In the genomic region with DNA sequence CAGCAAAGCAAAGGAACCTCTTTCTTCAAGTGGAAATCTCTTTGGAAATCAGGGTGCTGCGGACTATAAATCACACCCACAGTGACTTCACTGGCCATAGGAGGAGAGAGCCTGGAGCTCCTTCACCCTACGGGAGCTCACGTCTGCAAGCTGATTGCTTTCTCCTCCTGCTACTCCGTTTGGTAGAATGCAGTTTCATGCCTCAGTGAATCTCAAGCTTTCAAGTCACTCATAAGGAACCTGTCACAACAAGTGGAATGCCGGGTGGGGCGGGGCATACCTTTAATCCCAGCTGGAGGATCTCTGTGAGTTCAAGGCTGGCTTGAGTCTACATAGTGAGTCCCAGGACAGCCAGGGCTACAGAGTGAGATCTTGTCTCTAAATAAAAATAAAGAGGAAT, we compare ENCODE assay signal across 23 mouse cellular contexts. TPM values are rescaled to one million over a fixed set of nuclear protein-coding genes. Genes with fewer than 3 reads are reported as not detected.
DNase-seq lines count a peak whose midpoint lies in the region; ATAC-seq and TF ChIP-seq lines count a peak whose summit lies in the region.
"Had no signal": no experiment of that assay in that cellular context is flagged by ENCODE, and none has a peak within 500 bp of the region (broad histone marks: within the 10 kb centered on the region; RNA-seq: fewer than 3 reads in every experiment).

No protein-coding gene starts in this region.

- H3K9ac ChIP-seq in kidney, embryonic 16.5 days (replicated peaks; ENCODE audit: low read length) = no peak overlapping the region
- no peak overlapping the region for H3K9ac ChIP-seq in liver, postnatal 0 days (replicated peaks)
- H3K9ac ChIP-seq: embryonic facial prominence, embryonic 12.5 days; forebrain, embryonic 12.5 days; heart, embryonic 12.5 days; limb, embryonic 15.5 days; midbrain, embryonic 13.5 days had no signal

- WGBS in kidney, embryonic 16.5 days = 30% methylated on average over 6 of the region's 6 CpGs
- 80% methylated on average over 6 of the region's 6 CpGs for WGBS in liver, postnatal 0 days (ENCODE audit: insufficient replicate concordance)

- H3K36me3 ChIP-seq in kidney, embryonic 16.5 days (ENCODE audit: insufficient read depth, low read length) = 0 out of 2 replicates have a peak, but pooled peaks cover 4% of the 10 kb centered on the region
- H3K36me3 ChIP-seq in liver, postnatal 0 days (replicated peaks; ENCODE audit: insufficient read depth, low read length) = no peaks in the 10 kb centered on the region

- ATAC-seq in kidney, embryonic 16.5 days (ENCODE audit: low FRiP score, low TSS enrichment) = peak; percentile 66; the same call in 1 of the 2 replicates
- ATAC-seq in liver, postnatal 0 days = no peak
- ATAC-seq: intestine, postnatal 0 days; lung, postnatal 0 days; midbrain, embryonic 13.5 days had no signal

- TF ChIP-seq EP300 in liver, postnatal 0 days (IDR thresholded peaks at IDR 0.05; ENCODE audit: low read depth) = no peak

- peak; percentile 48 for DNase-seq in ZHBTc4 (ENCODE audit: low read depth, low spot score)
- peak; percentile 47 for DNase-seq in kidney, adult 18-20 months
- DNase-seq in kidney, postnatal 4 days = peak; percentile 41 to 67
- DNase-seq in liver, postnatal 0 days = no peak
- DNase-seq in adrenal gland, adult (ENCODE audit: inconsistent age in 2 of 2, low spot score in 1 of 2) = no peak
- DNase-seq in lung, postnatal 36 days = no peak
- DNase-seq: adrenal gland, postnatal 25 days; cerebellum, adult 11 months; cerebellum, postnatal 10 days; heart, postnatal 10 days; left cerebral cortex, postnatal 4 days; right cerebral cortex, postnatal 25 days; spleen, adult 18-20 months had no signal

- no peaks in the 10 kb centered on the region for H3K27me3 ChIP-seq in kidney, embryonic 16.5 days (ENCODE audit: insufficient read depth, low read length)
- no peaks in the 10 kb centered on the region for H3K27me3 ChIP-seq in liver, postnatal 0 days (ENCODE audit: insufficient read depth, low read length)
- H3K27me3 ChIP-seq: embryonic facial prominence, embryonic 12.5 days; forebrain, embryonic 12.5 days; heart, embryonic 12.5 days; limb, embryonic 15.5 days; midbrain, embryonic 13.5 days had no signal

- no peak overlapping the region for H3K4me3 ChIP-seq in kidney, embryonic 16.5 days (ENCODE audit: low read length)
- H3K4me3 ChIP-seq in liver, postnatal 0 days (ENCODE audit: low read depth, low read length) = no peak overlapping the region
- H3K4me3 ChIP-seq: embryonic facial prominence, embryonic 12.5 days; erythroblast, embryonic 14.5 days; forebrain, embryonic 12.5 days; heart, embryonic 12.5 days; left cerebral cortex, adult 2 months; limb, embryonic 15.5 days; midbrain, embryonic 13.5 days had no signal

- H3K4me2 ChIP-seq in kidney, embryonic 16.5 days (replicated peaks; ENCODE audit: low read depth, low read length) = peak overlapping the region; percentile 13; the same call in 1 of the 2 replicates
- no peak overlapping the region for H3K4me2 ChIP-seq in liver, postnatal 0 days (ENCODE audit: low read depth, low read length)
- H3K4me2 ChIP-seq: embryonic facial prominence, embryonic 12.5 days; forebrain, embryonic 12.5 days; heart, embryonic 12.5 days; limb, embryonic 15.5 days; midbrain, embryonic 13.5 days had no signal

- H3K4me1 ChIP-seq in kidney, embryonic 16.5 days (ENCODE audit: insufficient read depth, low read length) = peaks cover 38% of the 10 kb centered on the region
- peaks cover 7% of the 10 kb centered on the region for H3K4me1 ChIP-seq in liver, postnatal 0 days (ENCODE audit: insufficient read depth)
- H3K4me1 ChIP-seq: forebrain, embryonic 12.5 days had no signal

- peak overlapping the region; percentile 85 for H3K27ac ChIP-seq in kidney, embryonic 16.5 days (ENCODE audit: low read length)
- H3K27ac ChIP-seq in liver, postnatal 0 days (ENCODE audit: low read depth) = no peak overlapping the region
- H3K27ac ChIP-seq: embryonic facial prominence, embryonic 12.5 days; forebrain, embryonic 12.5 days; left cerebral cortex, adult 2 months; limb, embryonic 15.5 days; midbrain, embryonic 13.5 days had no signal

- TF ChIP-seq CTCF in liver, postnatal 0 days (IDR thresholded peaks at IDR 0.05; ENCODE audit: low read depth) = no peak

- no peaks in the 10 kb centered on the region for H3K9me3 ChIP-seq in kidney, embryonic 16.5 days (ENCODE audit: low read length)
- H3K9me3 ChIP-seq in liver, postnatal 0 days (ENCODE audit: low read length) = no peaks in the 10 kb centered on the region
- H3K9me3 ChIP-seq: embryonic facial prominence, embryonic 12.5 days; forebrain, embryonic 12.5 days; heart, embryonic 12.5 days; limb, embryonic 15.5 days had no signal

RNA-seq across cellular contexts. Expression of gene Rab11fip3, which starts 14.2 kb away (rescaled TPM):
- 30.7 and 41.0 TPM in 2 replicates for polyA plus RNA-seq in kidney, embryonic 16.5 days (2015; fragmentation: Nextera tagmentation; extraction: Ambion mirVana)
- polyA plus RNA-seq in liver, postnatal 0 days (2015; fragmentation: Nextera tagmentation; extraction: Ambion mirVana) = 1.7 TPM in 2 replicates

RNA-seq across cellular contexts. Expression of gene Decr2, which starts 35.0 kb away (rescaled TPM):
- polyA plus RNA-seq in kidney, embryonic 16.5 days (2015; fragmentation: Nextera tagmentation; extraction: Ambion mirVana) = 46.9 and 52.3 TPM in 2 replicates
- 142 and 151 TPM in 2 replicates for polyA plus RNA-seq in liver, postnatal 0 days (2015; fragmentation: Nextera tagmentation; extraction: Ambion mirVana)
- polyA plus RNA-seq: erythroblast, embryonic 14.5 days had no signal

RNA-seq across cellular contexts. Expression of gene Nme4, which starts 40.2 kb away (rescaled TPM):
- 103 and 112 TPM in 2 replicates for polyA plus RNA-seq in kidney, embryonic 16.5 days (2015; fragmentation: Nextera tagmentation; extraction: Ambion mirVana)
- polyA plus RNA-seq in liver, postnatal 0 days (2015; fragmentation: Nextera tagmentation; extraction: Ambion mirVana) = 13.9 and 17.7 TPM in 2 replicates

RNA-seq across cellular contexts. Expression of gene Tmem8, which starts 57.9 kb away (rescaled TPM):
- 6.5 and 7.1 TPM in 2 replicates for polyA plus RNA-seq in kidney, embryonic 16.5 days (2015; fragmentation: Nextera tagmentation; extraction: Ambion mirVana)
- 2.5 and 2.6 TPM in 2 replicates for polyA plus RNA-seq in liver, postnatal 0 days (2015; fragmentation: Nextera tagmentation; extraction: Ambion mirVana)

Comparison
In these comparisons a context has a peak if more than half of its experiments do, and no peak if none do; other contexts are left out.
1. DNase-seq: peak in ZHBTc4 (single experiment), kidney, adult 18-20 months (single experiment) and kidney, postnatal 4 days (2 of 2); none in liver, postnatal 0 days (single experiment), adrenal gland, adult (0 of 2) and lung, postnatal 36 days (single experiment).
2. RNA of gene Rab11fip3, which starts 14.2 kb away (polyA plus RNA-seq): 30.7 to 41.0 TPM in kidney, embryonic 16.5 days; 1.7 TPM in liver, postnatal 0 days; every median in the first group is over 10 times any median in the second.